Mouse (Mus musculus) neutrophil, adult 5-6 weeks (primary cell): ENCODE measurements around the gene B3gnt3. TPM values are rescaled to one million over a fixed set of nuclear protein-coding genes. Genes with fewer than 3 reads are reported as not detected.

ENCODE experiments used
- ATAC-seq: fragments of 151-379, 151-347 bp; 2 replicates; pipeline ENCODE4 v1.8.0; 2017; ENCODE audit warnings: mild to moderate bottlenecking, moderate TSS enrichment; ENCODE audit not compliant: insufficient number of reproducible peaks, poor library complexity, low FRiP score, severe bottlenecking; ENCODE audit errors: extremely low read depth
- total RNA-seq: library from RNA; stranded (forward); fragments of 200-1000 nt; gene quantifications from 2 replicates; pipeline ENCODE4 v1.2.3, GENCODE M21; 2017

B3gnt3 gene
- total RNA-seq, 1 experiment from 2014 or later = 0.58 TPM

GRCm38 (mm10) chr8:71682832-71683231 is 18.8 kb downstream of the B3gnt3 start:
- no peak for ATAC-seq

GRCm38 (mm10) chr8:71681369-71681915 is 20.1 kb downstream of the B3gnt3 start:
- no peak for ATAC-seq

- no peak for ATAC-seq
Measured at GRCm38 (mm10) chr8:71680471-71680870, 21.1 kb downstream of the B3gnt3 start.

- no peak for ATAC-seq
Measured at GRCm38 (mm10) chr8:71679550-71680168, 21.9 kb downstream of the B3gnt3 start.

GRCm38 (mm10) chr8:71679116-71679515 is 22.5 kb downstream of the B3gnt3 start:
- ATAC-seq = no peak

- no peak for ATAC-seq
Measured at GRCm38 (mm10) chr8:71678216-71678615, 23.4 kb downstream of the B3gnt3 start.

- no peak for ATAC-seq
Measured at GRCm38 (mm10) chr8:71677555-71677954, 24.0 kb downstream of the B3gnt3 start.

GRCm38 (mm10) chr8:71676803-71677202 is 24.8 kb downstream of the B3gnt3 start:
- no peak for ATAC-seq

GRCm38 (mm10) chr8:71676020-71676741 is 25.4 kb downstream of the B3gnt3 start, which contains the start of gene Jak3:
TSS of gene Jak3 (plus strand) at chr8:71676296.
- peak; percentile 33 for ATAC-seq

- no peak for ATAC-seq
Measured at GRCm38 (mm10) chr8:71675456-71676019, 26.1 kb downstream of the B3gnt3 start.

GRCm38 (mm10) chr8:71674071-71674470 is 27.5 kb downstream of the B3gnt3 start:
- ATAC-seq = no peak

- no peak for ATAC-seq
Measured at GRCm38 (mm10) chr8:71672168-71672735, 29.3 kb downstream of the B3gnt3 start.

GRCm38 (mm10) chr8:71671549-71671965 is 30.0 kb downstream of the B3gnt3 start, which contains the start of gene Unc13a:
TSS of gene Unc13a (minus strand) at chr8:71671757.
- ATAC-seq = peak; percentile 62

- no peak for ATAC-seq
Measured at GRCm38 (mm10) chr8:71670621-71671548, 30.7 kb downstream of the B3gnt3 start.

- ATAC-seq = no peak
Measured at GRCm38 (mm10) chr8:71670198-71670597, 31.4 kb downstream of the B3gnt3 start.

- ATAC-seq = peak; percentile 54; the same call in 1 of the 2 replicates
Measured at GRCm38 (mm10) chr8:71668220-71668975, 33.2 kb downstream of the B3gnt3 start.

- no peak for ATAC-seq
Measured at GRCm38 (mm10) chr8:71667256-71667655, 34.3 kb downstream of the B3gnt3 start.

- no peak for ATAC-seq
Measured at GRCm38 (mm10) chr8:71666855-71667254, 34.7 kb downstream of the B3gnt3 start.
